Mouse (Mus musculus) lung, adult 2 months (tissue): ENCODE data around the gene 4930555G01Rik. TPM values are rescaled to one million over a fixed set of nuclear protein-coding genes. Genes with fewer than 3 reads are reported as not detected.
"Not testable (repeated sequence)": the region's sequence is repeated elsewhere in the genome, so short reads cannot be mapped to it uniquely, and the experiment has no call there.

ENCODE experiments used
- DNase-seq: peaks from one replicate; pipeline ENCODE4 v3.0.0; 2022
- H3K4me1 ChIP-seq: fragments of 200-500 bp; 2 replicates; pipeline ENCODE4 v1.6.1; 2011; ENCODE audit warnings: low read length; ENCODE audit not compliant: control insufficient read depth, insufficient read depth
- H3K4me3 ChIP-seq: fragments of 200-500 bp; replicated peaks from 2 replicates; pipeline ENCODE3; 2011; ENCODE audit warnings: low read depth, mild to moderate bottlenecking, control low read depth, low read length; ENCODE audit errors: extremely low read depth
- WGBS: fragments of 180-500 bp; shearing (Covaris S2); methylation state at CpG from one replicate; pipeline ENCODE4 v1.1.7; 2018; 5-methylcytosine and 5-hydroxymethylcytosine counted together
- polyA plus RNA-seq: library from polyadenylated mRNA; depleted of rRNA; stranded (reverse); fragments of >200 nt; gene quantifications from 2 replicates; pipeline ENCODE4 v1.2.3, GENCODE M21; 2012; rRNA removed

The 4930555G01Rik gene
- not detected in 2 replicates for polyA plus RNA-seq

DNA sequence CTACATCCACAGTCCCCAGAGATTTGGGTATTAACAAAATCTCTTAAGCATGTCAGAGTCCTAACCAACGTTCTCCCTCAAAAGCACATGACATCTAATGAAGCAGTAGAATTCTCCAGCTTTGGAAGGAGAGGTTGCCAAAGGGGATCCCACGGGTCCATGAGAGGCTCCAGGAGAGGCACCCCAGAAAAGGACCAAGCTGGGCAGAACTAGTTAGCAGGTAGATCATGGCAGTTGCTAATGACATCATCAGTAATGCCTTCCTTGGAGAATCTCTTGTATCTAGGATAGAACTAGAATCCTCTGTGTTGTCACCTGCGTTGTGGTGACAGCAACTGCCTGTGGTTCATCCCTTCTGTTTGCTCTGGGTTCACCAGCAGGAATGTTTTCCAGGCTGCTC, at the start of gene 4930555G01Rik:
Gene 4930555G01Rik, plus strand, starts transcription at position 301 of the 400 bp plus-strand sequence.
- H3K4me1 ChIP-seq, DNase-seq, H3K4me3 ChIP-seq: not testable (repeated sequence)
- no CpG with 5 or more reads among the region's 3 CpGs for WGBS

GRCm38 (mm10) chr14:5015591-5015990, 34.8 kb upstream of the 4930555G01Rik start, which contains the start of gene Gm3298:
Gm3298 (plus strand) TSS chr14:5015891.
- WGBS: 84% methylated on average over 1 of the region's 2 CpGs
- DNase-seq, H3K4me3 ChIP-seq, H3K4me1 ChIP-seq: not testable (repeated sequence)

- H3K4me3 ChIP-seq, H3K4me1 ChIP-seq: not testable (repeated sequence)
- DNase-seq: peak; percentile 2
- WGBS: 2% methylated on average over 36 of the region's 63 CpGs
These were observed 20.4 kb downstream of the 4930555G01Rik start, which contains the start of gene Gm8281 for GRCm38 (mm10) chr14:5070611-5071490. Gm8281 (plus strand) TSS chr14:5071040.

Other genes starting within 250 kb of the 4930555G01Rik start
- gene Gm3269, start 212.5 kb upstream of the 4930555G01Rik start, polyA plus RNA-seq: not detected in 2 replicates
- gene Gm3264, start 195.1 kb upstream of the 4930555G01Rik start, polyA plus RNA-seq: not detected in 2 replicates
- gene Gm3278, start 158.2 kb upstream of the 4930555G01Rik start, polyA plus RNA-seq: not detected in 2 replicates
- not detected in 2 replicates for gene Gm8297, start 66.7 kb upstream of the 4930555G01Rik start, polyA plus RNA-seq
- gene Gm3298, start 34.7 kb upstream of the 4930555G01Rik start, polyA plus RNA-seq: not detected in 2 replicates
- not detected in 2 replicates for gene Gm8281, start 20.4 kb downstream of the 4930555G01Rik start, polyA plus RNA-seq
- not detected in 2 replicates for gene Gm8279, start 80.9 kb downstream of the 4930555G01Rik start, polyA plus RNA-seq
- gene Gm3317, start 113.9 kb downstream of the 4930555G01Rik start, polyA plus RNA-seq: not detected in 2 replicates
- gene Gm8271, start 135.2 kb downstream of the 4930555G01Rik start, polyA plus RNA-seq: not detected in 2 replicates
- gene Gm3526, start 210.0 kb downstream of the 4930555G01Rik start, polyA plus RNA-seq: not detected in 2 replicates